Mouse (Mus musculus) left cerebral cortex, adult 2 months (tissue): ENCODE data around the gene Pip4k2c. TPM values are rescaled to one million over a fixed set of nuclear protein-coding genes. Genes with fewer than 3 reads are reported as not detected.
A peak's percentile ranks its signal among the peaks of the same experiment; 100 is the strongest.

Experiments used
- DNase-seq, 2 experiments: peaks; one replicate each; pipeline ENCODE4 v3.0.0; 2021 to 2022; ENCODE audit warnings: low spot score in 2 of 2, mixed read lengths in 1 of 2; ENCODE audit errors: extremely low spot score in 1 of 2
- H3K27ac ChIP-seq: fragments of 200-600 bp; 2 replicates; pipeline ENCODE4 v1.8.1; 2022
- H3K4me3 ChIP-seq: fragments of 200-600 bp; 2 replicates; pipeline ENCODE4 v1.8.1; 2022
- CTCF ChIP-seq: fragments of 200-600 bp; IDR thresholded peaks from 2 replicates; pipeline ENCODE4 v1.8.1; 2022; ENCODE audit warnings: antibody characterized with exemption, mild to moderate bottlenecking, moderate library complexity
- intact Hi-C: fragments of 180-260 bp; cut with DNase I; formaldehyde crosslinking; loops from one replicate; pipeline ENCODE4 v1.15.1; 2025
- long read RNA-seq, 2 experiments: library from polyadenylated mRNA; stranded (forward); transcript quantifications; one replicate each; pipeline ENCODE4 v2.0.0; 2021; ENCODE audit warnings: borderline mapping rate in 2 of 2
- total RNA-seq, 2 experiments: library from RNA; stranded (reverse); gene quantifications; 2 replicates each; pipeline ENCODE4 v1.2.3; 2021

Gene Pip4k2c
- 100 to 1,000 TPM; 113 to 115 TPM for total RNA-seq
- long read RNA-seq, experiment 1, transcript Pip4k2c-201 (10 exons, 3,307 nt) = major isoform, 183 of 224 reads
- long read RNA-seq, experiment 1, partial matches to known transcripts = 24 of 224 reads
- long read RNA-seq, experiment 1, other reads (novel, unspliced or antisense) = 17 of 224 reads
- long read RNA-seq, experiment 2, transcript Pip4k2c-201 (10 exons, 3,307 nt) = major isoform, 135 of 164 reads
- long read RNA-seq, experiment 2, partial matches to known transcripts = 9 of 164 reads
- long read RNA-seq, experiment 2, other reads (novel, unspliced or antisense) = 20 of 164 reads

DNA sequence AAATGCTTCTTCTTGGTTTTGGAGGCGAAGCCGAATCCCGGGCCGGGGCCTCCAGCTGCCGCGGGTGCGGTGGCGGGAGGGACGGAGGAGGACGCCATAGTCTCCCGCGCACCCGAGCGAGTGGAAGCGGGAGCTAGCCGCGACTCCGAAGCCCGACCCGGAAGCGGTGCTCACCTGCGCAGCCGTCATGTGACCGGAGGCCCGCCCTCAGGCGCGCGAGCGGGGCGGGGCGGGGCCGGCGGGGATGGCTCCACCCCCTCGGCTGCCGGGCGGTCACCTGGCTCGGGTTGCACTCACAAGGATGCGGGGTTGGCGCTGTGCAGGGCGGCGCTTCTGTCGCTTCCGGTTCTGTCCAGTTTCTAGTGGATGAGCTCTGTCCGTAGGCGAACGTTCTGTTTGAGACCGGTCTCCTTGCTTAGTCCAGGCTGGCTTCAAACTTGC lies at the start of gene Pip4k2c:
Gene Pip4k2c, minus strand, starts transcription at position 172 of the 441 bp plus-strand sequence.
- no peak for TF ChIP-seq CTCF
- peak within 1 kb of the TSS; percentile 87 for H3K27ac ChIP-seq
- H3K4me3 ChIP-seq = peak within 1 kb of the TSS; percentile 78
- intact Hi-C loops = loop anchor here (2.0 kb wide), 2 partner anchors 15 to 77 kb away; partner anchors contain the start of gene Mbd6
- DNase-seq = peak; percentile 92 to 94

DNA sequence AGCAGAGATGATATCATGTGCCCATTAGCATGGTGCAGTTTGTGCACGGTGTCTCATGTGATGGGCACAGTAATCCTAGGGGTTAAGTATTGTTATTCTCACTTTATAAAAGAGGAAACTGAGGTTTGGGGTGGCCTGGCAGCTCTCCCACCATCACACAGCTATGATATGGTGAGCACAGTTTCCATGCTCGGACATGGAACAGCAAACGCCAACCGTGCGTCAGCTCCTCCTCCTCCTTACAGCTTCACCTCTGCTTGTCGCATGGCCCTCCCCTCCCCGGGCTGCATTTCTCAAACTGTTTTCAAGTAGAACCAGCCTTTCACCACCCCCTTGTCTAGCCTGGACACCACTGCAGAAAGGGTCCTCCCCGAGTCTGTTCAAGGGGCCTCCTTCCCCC lies 47.1 kb upstream of the Pip4k2c start:
- H3K4me3 ChIP-seq = peak overlapping the region; percentile 32

DNA sequence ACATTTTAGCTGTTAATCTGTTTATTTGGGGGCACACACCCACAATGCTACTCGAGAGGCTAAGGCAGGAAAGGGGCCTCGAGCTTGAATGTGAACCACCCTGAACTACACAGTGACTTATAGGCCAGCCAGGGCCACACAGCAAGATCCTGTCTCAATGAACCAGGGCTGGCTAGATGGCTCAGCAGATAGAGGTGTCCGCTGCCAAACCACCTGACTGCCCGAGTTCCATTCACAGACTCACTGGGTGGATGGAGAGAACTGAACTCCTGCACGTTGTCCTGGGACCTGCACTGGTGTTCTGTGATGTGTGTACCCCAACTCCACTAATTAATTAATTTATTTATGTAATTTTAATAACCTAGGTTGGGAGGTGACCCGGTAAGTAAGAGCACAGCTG lies 46.4 kb upstream of the Pip4k2c start:
- intact Hi-C loops = no loop called here
- TF ChIP-seq CTCF = no peak
- no peak for DNase-seq

More for the DNA sequence above, 47.1 kb upstream of the Pip4k2c start:
- no peak for TF ChIP-seq CTCF
- H3K27ac ChIP-seq = no peak overlapping the region
- DNase-seq = no peak
- intact Hi-C loops = no loop called here

GRCm38 (mm10) chr10:127255625-127256345 lies 44.4 kb upstream of the Pip4k2c start:
- intact Hi-C loops = no loop called here
- TF ChIP-seq CTCF = peak; percentile 24
- H3K27ac ChIP-seq = no peak overlapping the region
- DNase-seq = no peak
- H3K4me3 ChIP-seq = no peak overlapping the region

More for the DNA sequence above, 46.4 kb upstream of the Pip4k2c start:
- Histone ChIP-seq H3K27ac (no peak overlapping the region), H3K4me3 (no peak overlapping the region)

- intact Hi-C loops = no loop called here
- TF ChIP-seq CTCF = no peak
- no peak for DNase-seq
- Histone ChIP-seq H3K4me3 (no peak overlapping the region), H3K27ac (no peak overlapping the region)
These were observed 39.4 kb upstream of the Pip4k2c start for GRCm38 (mm10) chr10:127250810-127251209.

DNA sequence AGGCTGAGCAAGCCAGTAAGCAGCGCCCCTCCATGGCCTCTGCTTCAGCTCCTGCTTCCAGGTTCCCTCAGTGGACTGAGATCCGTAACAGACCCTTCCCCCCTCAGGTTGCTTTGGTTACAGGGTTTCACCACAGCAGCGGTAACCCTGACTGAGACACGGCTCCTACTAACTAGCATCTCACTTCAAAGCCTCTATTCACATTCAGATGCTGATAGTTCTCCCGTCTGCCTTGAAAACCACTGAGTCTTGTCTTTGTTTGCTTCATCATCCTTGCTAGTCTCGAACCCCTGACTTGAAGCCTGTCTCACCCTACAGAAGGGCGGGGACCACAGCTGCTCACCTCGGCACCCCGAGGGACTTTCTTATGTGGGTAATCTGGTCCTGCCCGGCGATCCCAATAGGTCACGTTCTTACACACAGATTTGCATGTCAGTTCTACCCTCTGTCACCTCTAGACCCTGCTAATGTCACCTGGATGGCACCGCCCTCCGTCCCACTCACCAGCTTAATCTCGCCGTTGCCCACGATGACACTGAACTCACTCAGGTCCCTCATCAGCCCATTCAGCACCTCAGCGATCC lies 26.9 kb upstream of the Pip4k2c start:
- no peak for TF ChIP-seq CTCF
- Histone ChIP-seq H3K27ac (no peak overlapping the region), H3K4me3 (no peak overlapping the region)
- intact Hi-C loops = no loop called here
- no peak for DNase-seq

DNA sequence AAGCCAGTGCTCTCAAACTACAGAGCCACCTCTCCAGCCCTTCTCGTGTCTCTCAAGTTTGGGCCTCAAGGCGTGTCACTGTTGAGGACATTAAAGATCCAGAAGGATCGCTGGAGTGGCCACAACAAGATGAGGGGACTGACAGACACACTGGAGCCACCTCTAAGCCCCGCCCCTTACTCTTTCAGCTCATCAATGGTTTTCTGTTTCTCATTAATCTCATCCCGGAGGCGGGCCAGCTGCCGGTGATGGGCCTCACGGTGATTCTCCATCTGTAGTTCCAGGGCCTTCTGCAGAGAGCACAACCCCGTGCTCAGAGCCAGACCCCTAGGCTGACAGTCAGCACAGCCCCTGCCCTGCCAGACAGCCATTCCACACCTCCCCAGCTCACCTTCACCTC lies 25.2 kb upstream of the Pip4k2c start:
- no peak for TF ChIP-seq CTCF
- intact Hi-C loops = no loop called here
- no peak overlapping the region for H3K4me3 ChIP-seq
- no peak overlapping the region for H3K27ac ChIP-seq
- DNase-seq = no peak

GRCm38 (mm10) chr10:127233141-127233540 lies 21.8 kb upstream of the Pip4k2c start:
- H3K4me3 ChIP-seq = no peak overlapping the region
- intact Hi-C loops = no loop called here
- no peak for DNase-seq
- TF ChIP-seq CTCF = peak; percentile 30
- H3K27ac ChIP-seq = no peak overlapping the region

DNA sequence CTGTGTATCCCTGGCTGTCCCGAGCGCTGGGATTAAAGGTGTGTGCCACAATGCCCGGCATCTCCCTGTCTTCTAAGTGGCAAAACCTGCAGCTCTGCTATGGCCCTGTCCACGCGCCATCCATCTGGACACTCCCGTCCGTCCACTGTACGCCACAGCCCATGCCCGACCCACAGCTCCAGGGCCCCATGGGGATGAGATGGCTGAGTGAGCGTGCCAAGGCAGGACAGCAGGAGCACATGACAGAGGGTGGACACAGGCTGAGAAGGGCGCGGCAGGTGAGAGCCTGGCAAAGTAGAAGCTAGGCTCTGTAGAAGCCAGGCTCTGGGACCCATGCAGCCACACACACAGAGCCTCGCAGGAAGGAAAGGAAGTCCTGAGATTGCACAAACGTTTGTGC lies 20.4 kb upstream of the Pip4k2c start:
- no peak for TF ChIP-seq CTCF
- no peak for DNase-seq
- no peak overlapping the region for H3K4me3 ChIP-seq
- H3K27ac ChIP-seq = no peak overlapping the region
- intact Hi-C loops = no loop called here

DNA sequence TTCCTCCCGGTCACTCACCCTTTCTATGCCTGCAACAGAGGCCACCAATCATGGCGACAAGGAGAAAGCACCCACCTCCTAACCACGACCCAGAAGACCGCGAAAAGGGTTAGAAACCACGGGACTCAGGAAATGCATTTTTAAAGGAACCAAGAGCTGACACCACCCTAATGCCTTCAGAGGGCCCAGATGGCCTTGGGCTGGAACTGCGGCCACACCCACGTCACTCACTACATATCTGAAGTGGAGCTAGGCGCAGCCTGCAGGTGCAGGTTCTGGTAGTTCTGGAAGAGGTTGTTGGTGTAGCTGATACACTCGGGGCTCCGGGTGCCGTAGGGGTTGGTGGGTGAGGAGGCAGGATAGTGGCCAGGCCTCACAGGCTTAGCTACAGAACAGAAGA lies 19.3 kb upstream of the Pip4k2c start:
- no peak for TF ChIP-seq CTCF
- intact Hi-C loops = no loop called here
- no peak overlapping the region for H3K27ac ChIP-seq

GRCm38 (mm10) chr10:127228897-127229296 lies 17.5 kb upstream of the Pip4k2c start:
- intact Hi-C loops = loop anchor here (2.0 kb wide), 1 partner anchor 52 kb away; no protein-coding TSS in a partner anchor
- DNase-seq = no peak
- TF ChIP-seq CTCF = peak; percentile 93
- peak overlapping the region; percentile 47; the same call in 1 of the 2 replicates for H3K27ac ChIP-seq
- H3K4me3 ChIP-seq = no peak overlapping the region

More for the DNA sequence above, 19.3 kb upstream of the Pip4k2c start:
- no peak overlapping the region for H3K4me3 ChIP-seq
- no peak for DNase-seq

DNA sequence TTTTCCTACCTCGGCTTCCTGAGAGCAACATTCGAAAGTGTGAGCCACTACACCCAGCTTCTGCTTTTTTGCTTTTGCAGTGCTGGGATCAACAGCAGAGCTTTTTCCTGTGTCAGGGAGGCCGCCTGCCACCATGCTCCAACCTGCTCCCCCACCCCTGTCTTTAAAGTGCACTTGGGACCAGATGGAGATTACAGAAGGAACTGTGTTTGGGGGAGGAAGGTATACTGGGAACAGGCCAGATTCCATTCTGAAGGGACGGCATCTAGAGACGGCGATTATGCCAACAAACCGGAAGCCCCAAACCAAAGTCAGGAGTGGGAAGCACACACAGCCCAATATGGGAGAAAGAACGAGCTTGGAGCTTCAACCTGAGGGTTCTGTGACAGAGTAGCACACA lies 15.8 kb upstream of the Pip4k2c start:
- Histone ChIP-seq H3K27ac (peak overlapping the region; percentile 33), H3K4me3 (no peak overlapping the region)
- intact Hi-C loops = loop anchor here (2.0 kb wide), 2 partner anchors 16 to 38 kb away; partner anchors contain the start of gene Pip4k2c
- no peak for TF ChIP-seq CTCF
- no peak for DNase-seq
